Mouse (Mus musculus) heart, postnatal 10 days (tissue): ENCODE measurements around the gene 1700001P01Rik. TPM values are rescaled to one million over a fixed set of nuclear protein-coding genes. Genes with fewer than 3 reads are reported as not detected.
"Not testable (repeated sequence)": the region's sequence is repeated elsewhere in the genome, so short reads cannot be mapped to it uniquely, and the experiment has no call there.

Experiments
- DNase-seq, 2 experiments: peaks; one replicate each; pipeline ENCODE4 v3.0.0; 2021
- intact Hi-C: fragments of 180-260 bp; cut with DNase I; formaldehyde crosslinking; loops from one replicate; pipeline ENCODE4 v1.15.1; 2025
- total RNA-seq, 2 experiments: library from RNA; stranded (reverse); gene quantifications; 2 replicates each; pipeline ENCODE4 v1.2.3; 2021

The 1700001P01Rik gene
- total RNA-seq, 2 experiments from 2014 or later: not detected

- intact Hi-C loops: loop anchor here (2.0 to 5.0 kb wide), 2 partner anchors 86 to 189 kb away; partner anchors contain the start of genes Fbxo47 and Plxdc1
Measured at GRCm38 (mm10) chr11:97798782-97799145, 23.0 kb upstream of the 1700001P01Rik start, which contains the start of gene Lasp1. TSS of gene Lasp1 (plus strand) at chr11:97799000.

GRCm38 (mm10) chr11:97798083-97798435, 22.3 kb upstream of the 1700001P01Rik start:
- intact Hi-C loops: loop anchor here (2.0 to 5.0 kb wide), 2 partner anchors 87 to 189 kb away; partner anchors contain the start of genes Fbxo47 and Plxdc1
- DNase-seq: no peak

More at GRCm38 (mm10) chr11:97798782-97799145, 23.0 kb upstream of the 1700001P01Rik start, which contains the start of gene Lasp1:
- DNase-seq: peak; percentile 89 to 91

- peak in 1 of 2 experiments; percentile 50 for DNase-seq
- intact Hi-C loops: loop anchor here (2.0 to 5.0 kb wide), 2 partner anchors 87 to 190 kb away; partner anchors contain the start of genes Fbxo47 and Plxdc1
Measured at GRCm38 (mm10) chr11:97797369-97798082, 21.8 kb upstream of the 1700001P01Rik start.

- intact Hi-C loops: loop anchor here (5.0 kb wide), 1 partner anchor 190 kb away; the partner anchor contains the start of gene Plxdc1
- DNase-seq: peak; percentile 61 to 74
Measured at GRCm38 (mm10) chr11:97796910-97797309, 21.2 kb upstream of the 1700001P01Rik start.

- DNase-seq: peak in 1 of 2 experiments; percentile 76
- intact Hi-C loops: no loop called here
Measured at GRCm38 (mm10) chr11:97793165-97793564, 17.4 kb upstream of the 1700001P01Rik start.

- intact Hi-C loops, DNase-seq: not testable (repeated sequence)
Measured at GRCm38 (mm10) chr11:97790778-97791438, 15.2 kb upstream of the 1700001P01Rik start.

GRCm38 (mm10) chr11:97789727-97790126, 14.0 kb upstream of the 1700001P01Rik start:
- no peak for DNase-seq
- intact Hi-C loops: no loop called here

- no peak for DNase-seq
- intact Hi-C loops: no loop called here
Measured at GRCm38 (mm10) chr11:97787961-97788360, 12.2 kb upstream of the 1700001P01Rik start.

- no peak for DNase-seq
- intact Hi-C loops: loop anchor here (5.0 kb wide), 1 partner anchor 205 kb away; the partner anchor contains the start of gene Plxdc1
Measured at GRCm38 (mm10) chr11:97782564-97782895, 6.8 kb upstream of the 1700001P01Rik start.

GRCm38 (mm10) chr11:97781832-97782563, 6.3 kb upstream of the 1700001P01Rik start, which contains the start of gene Rpl23:
TSS of gene Rpl23 (minus strand) at chr11:97782437.
- peak; percentile 99 to 100 for DNase-seq
- intact Hi-C loops: loop anchor here (5.0 kb wide), 1 partner anchor 205 kb away; the partner anchor contains the start of gene Plxdc1

- intact Hi-C loops: loop anchor here (5.0 kb wide), 1 partner anchor 206 kb away; the partner anchor contains the start of gene Plxdc1
- no peak for DNase-seq
Measured at GRCm38 (mm10) chr11:97781478-97781831, 5.7 kb upstream of the 1700001P01Rik start.

- intact Hi-C loops: loop anchor here (5.0 kb wide), 1 partner anchor 207 kb away; the partner anchor contains the start of gene Plxdc1
- no peak for DNase-seq
Measured at GRCm38 (mm10) chr11:97779968-97780701, 4.4 kb upstream of the 1700001P01Rik start.

GRCm38 (mm10) chr11:97778918-97779317, 3.2 kb upstream of the 1700001P01Rik start:
- intact Hi-C loops: no loop called here

GRCm38 (mm10) chr11:97777129-97777529, 1.4 kb upstream of the 1700001P01Rik start:
- intact Hi-C loops: no loop called here
- DNase-seq: peak; percentile 24 to 38

More at GRCm38 (mm10) chr11:97778918-97779317, 3.2 kb upstream of the 1700001P01Rik start:
- no peak for DNase-seq

GRCm38 (mm10) chr11:97776497-97777128, 895 bp upstream of the 1700001P01Rik start:
- DNase-seq: no peak
- intact Hi-C loops: no loop called here

GRCm38 (mm10) chr11:97775186-97775585, 532 bp downstream of the 1700001P01Rik start:
- intact Hi-C loops: no loop called here
- DNase-seq: no peak

- intact Hi-C loops: no loop called here
Measured at GRCm38 (mm10) chr11:97771410-97771809, 4.3 kb downstream of the 1700001P01Rik start.

GRCm38 (mm10) chr11:97769704-97770103, 6.0 kb downstream of the 1700001P01Rik start:
- DNase-seq: no peak
- intact Hi-C loops: no loop called here

More at GRCm38 (mm10) chr11:97771410-97771809, 4.3 kb downstream of the 1700001P01Rik start:
- DNase-seq: no peak

GRCm38 (mm10) chr11:97766154-97766881, 9.4 kb downstream of the 1700001P01Rik start, which contains the start of gene Cwc25:
TSS of gene Cwc25 (minus strand) at chr11:97766556.
- intact Hi-C loops: no loop called here
- peak; percentile 97 to 98 for DNase-seq
